In genomic region chr3:149993199-149993598, GRCm38 (mm10) we compare ENCODE assay signal across 13 mouse cellular contexts.
DNase-seq lines count a peak whose midpoint lies in the region; ATAC-seq and TF ChIP-seq lines count a peak whose summit lies in the region.
"Had no signal": no experiment of that assay in that cellular context is flagged by ENCODE, and none has a peak within 500 bp of the region (broad histone marks: within the 10 kb centered on the region; RNA-seq: fewer than 3 reads in every experiment).

No protein-coding gene starts in this region.

- no peak for ATAC-seq in stomach, postnatal 0 days (ENCODE audit: low FRiP score, low TSS enrichment)
- ATAC-seq: midbrain, embryonic 16.5 days had no signal

- no peaks in the 10 kb centered on the region for H3K4me1 ChIP-seq in stomach, postnatal 0 days (replicated peaks; ENCODE audit: control insufficient read depth, insufficient read depth)

- TF ChIP-seq CTCF in stomach, postnatal 0 days (IDR thresholded peaks at IDR 0.05; ENCODE audit: low read depth), result peak; percentile 39

- no peak overlapping the region for H3K9ac ChIP-seq in stomach, postnatal 0 days (ENCODE audit: low read length)

- H3K4me2 ChIP-seq in stomach, postnatal 0 days (replicated peaks; ENCODE audit: low read depth), result no peak overlapping the region

- H3K27me3 ChIP-seq in stomach, postnatal 0 days (ENCODE audit: control insufficient read depth, insufficient read depth, low read length), result no peaks in the 10 kb centered on the region

- H3K4me3 ChIP-seq in stomach, postnatal 0 days (ENCODE audit: low read depth, low read length), result no peak overlapping the region
- H3K4me3 ChIP-seq: erythroblast, embryonic 14.5 days had no signal

- H3K9me3 ChIP-seq in stomach, postnatal 0 days (ENCODE audit: control insufficient read depth, low read length), result no peaks in the 10 kb centered on the region

- WGBS in stomach, postnatal 0 days, result 58% methylated on average over 4 of the region's 4 CpGs

- DNase-seq in kidney, postnatal 10 days, result peak; percentile 8
- DNase-seq in kidney, postnatal 36 days, result no peak
- peak; percentile 4 for DNase-seq in thymus, postnatal 0 days (ENCODE audit: low spot score)
- no peak for DNase-seq in thymus, postnatal 25 days
- DNase-seq in ZHBTc4 (ENCODE audit: low read depth, low spot score), result peak; percentile 34
- no peak for DNase-seq in stomach, postnatal 0 days (ENCODE audit: low spot score)
- no peak for DNase-seq in cerebellum, adult 11-12 months
- DNase-seq: cerebellum, adult 8-10 months; kidney, adult 18-20 months; spleen, adult 18-20 months; thymus, postnatal 14 days had no signal

- H3K27ac ChIP-seq in stomach, postnatal 0 days (replicated peaks), result no peak overlapping the region

- TF ChIP-seq EP300 in stomach, postnatal 0 days (optimal IDR thresholded peaks at IDR 0.05), result no peak

- H3K36me3 ChIP-seq in stomach, postnatal 0 days (ENCODE audit: control insufficient read depth, insufficient read depth, low read length), result no peaks in the 10 kb centered on the region

Comparison
In these comparisons a context has a peak if more than half of its experiments do, and no peak if none do; other contexts are left out.
1. DNase-seq: peak in kidney, postnatal 10 days (single experiment), thymus, postnatal 0 days (single experiment) and ZHBTc4 (single experiment); none in kidney, postnatal 36 days (0 of 2), thymus, postnatal 25 days (single experiment), stomach, postnatal 0 days (single experiment) and cerebellum, adult 11-12 months (single experiment).